Mouse (Mus musculus) cerebellum, adult 2 months (tissue): ENCODE results near the gene Olfr597. TPM values are rescaled to one million over a fixed set of nuclear protein-coding genes. Genes with fewer than 3 reads are reported as not detected.
"Not testable (repeated sequence)": the region's sequence is repeated elsewhere in the genome, so short reads cannot be mapped to it uniquely, and the experiment has no call there.

Source experiments
- DNase-seq, 2 experiments: peaks; one replicate each; pipeline ENCODE4 v3.0.0; 2021
- H3K27ac ChIP-seq: fragments of 200-500 bp; 2 replicates; pipeline ENCODE4 v1.5.1; 2012; ENCODE audit warnings: low read length, control low read depth, inconsistent platforms; ENCODE audit not compliant: insufficient read depth
- H3K27me3 ChIP-seq: fragments of 200-500 bp; 2 replicates; pipeline ENCODE4 v1.6.1; 2012; ENCODE audit warnings: inconsistent platforms, mild to moderate bottlenecking, low read length, moderate library complexity; ENCODE audit not compliant: control insufficient read depth, insufficient read depth
- H3K4me1 ChIP-seq: fragments of 200-500 bp; 2 replicates; pipeline ENCODE4 v1.6.1; 2011; ENCODE audit warnings: low read length; ENCODE audit not compliant: control insufficient read depth, insufficient read depth
- H3K4me3 ChIP-seq: fragments of 200-500 bp; replicated peaks from 2 replicates; pipeline ENCODE3; 2011; ENCODE audit warnings: mild to moderate bottlenecking, low read depth, low read length, control low read depth; ENCODE audit not compliant: insufficient read depth
- CTCF ChIP-seq: fragments of 200-500 bp; IDR thresholded peaks from 2 replicates; pipeline ENCODE4 v1.5.1; 2011; ENCODE audit warnings: low read depth, mild to moderate bottlenecking, control low read depth, low read length, moderate library complexity, borderline replicate concordance; ENCODE audit not compliant: insufficient read depth
- POLR2A ChIP-seq: fragments of 200-500 bp; IDR thresholded peaks from 2 replicates; pipeline ENCODE4 v1.6.1; 2011; ENCODE audit warnings: low read length, control low read depth, borderline replicate concordance; ENCODE audit not compliant: insufficient read depth
- WGBS: fragments of 180-500 bp; shearing (Covaris S2); methylation state at CpG from one replicate; pipeline ENCODE4 v1.1.7; 2018; 5-methylcytosine and 5-hydroxymethylcytosine counted together
- polyA plus RNA-seq: library from polyadenylated mRNA; depleted of rRNA; stranded (reverse); fragments of >200 nt; gene quantifications from 2 replicates; pipeline ENCODE4 v1.2.3, GENCODE M21; 2012; rRNA removed

The Olfr597 gene
- not detected in 2 replicates for polyA plus RNA-seq

GRCm38 (mm10) chr7:103316015-103316414 is at the start of gene Olfr597:
Gene Olfr597 (plus strand): TSS chr7:103316315.
- H3K27me3 ChIP-seq, H3K4me3 ChIP-seq, DNase-seq, H3K4me1 ChIP-seq, H3K27ac ChIP-seq: not testable (repeated sequence)
- WGBS, result 84% methylated on average over 2 of the region's 2 CpGs

DNA sequence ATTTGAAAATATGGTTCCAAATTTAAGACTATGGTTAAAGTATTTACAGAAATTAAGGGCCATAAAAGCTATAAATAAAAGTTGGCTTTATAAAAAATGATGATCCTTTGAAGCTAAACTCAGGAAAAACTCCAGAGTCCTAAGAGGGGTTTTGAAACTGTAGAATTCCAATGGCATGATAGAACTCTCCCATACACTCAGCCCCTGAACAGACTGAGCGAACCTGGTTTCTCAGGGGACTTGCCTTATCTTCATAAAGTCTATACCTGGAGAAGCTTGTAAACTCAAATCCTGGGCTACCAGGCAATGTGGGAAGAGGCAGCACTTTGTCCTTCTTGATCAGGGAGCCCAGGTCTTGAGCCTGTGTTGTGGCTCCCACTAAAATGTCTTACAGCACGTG is 10.8 kb upstream of the Olfr597 start, which contains the start of gene Olfr596:
TSS of gene Olfr596 (plus strand) at position 301 of the 400 bp plus-strand sequence.
- not testable (repeated sequence) for H3K4me1 ChIP-seq, DNase-seq, H3K4me3 ChIP-seq, H3K27me3 ChIP-seq, H3K27ac ChIP-seq
- 87% methylated on average over 2 of the region's 2 CpGs for WGBS

DNA sequence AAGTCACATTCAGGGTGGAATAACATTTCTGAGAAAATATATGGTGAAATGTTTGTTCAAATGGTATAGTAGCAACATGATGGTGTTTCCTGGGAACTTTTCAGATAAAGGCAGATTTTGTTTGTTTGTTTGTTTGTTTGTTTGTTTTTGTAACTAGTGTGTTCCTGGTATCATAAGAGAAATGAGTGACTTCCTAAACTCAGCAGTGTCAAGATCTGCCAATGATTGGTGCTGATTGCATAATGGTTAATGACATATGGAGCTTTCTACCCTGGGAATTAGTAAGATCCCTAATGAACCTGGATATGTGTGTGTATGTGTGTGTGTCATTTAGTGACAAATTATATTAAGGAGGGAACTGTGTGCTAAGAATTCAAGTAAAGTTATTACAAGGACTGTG is 7.2 kb downstream of the Olfr597 start, which contains the start of gene Olfr598:
TSS of gene Olfr598 (plus strand) at position 301 of the 400 bp plus-strand sequence.
- TF ChIP-seq POLR2A (no peak), CTCF (no peak)
- no peak for DNase-seq
- H3K4me3 ChIP-seq, result no peak within 1 kb of the TSS

DNA sequence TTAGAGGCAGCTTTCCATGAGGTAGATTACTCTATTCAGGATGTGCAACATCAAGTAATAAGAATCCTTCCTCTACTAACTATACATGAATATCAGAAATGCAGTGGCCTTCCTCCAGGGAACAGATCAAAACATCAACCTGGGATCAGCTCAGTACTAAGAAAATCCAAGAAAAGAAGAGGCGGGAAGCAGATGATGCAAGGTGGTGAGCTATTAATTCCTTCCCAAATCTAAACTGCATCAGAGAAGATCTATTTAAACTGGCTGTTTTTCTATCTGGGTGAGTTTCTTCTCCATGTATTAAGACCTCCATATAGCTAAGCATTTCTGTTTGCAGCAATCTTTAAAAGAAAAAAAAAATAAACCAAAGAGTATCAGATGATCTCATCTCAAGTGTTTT is 19.5 kb downstream of the Olfr597 start, which contains the start of gene Olfr599:
TSS of gene Olfr599 (plus strand) at position 301 of the 400 bp plus-strand sequence.
- H3K27ac ChIP-seq, result no peak within 1 kb of the TSS

More for the DNA sequence above, 7.2 kb downstream of the Olfr597 start, which contains the start of gene Olfr598:
- Histone ChIP-seq H3K27ac (no peak within 1 kb of the TSS), H3K4me1 (no peaks in the 10 kb centered on the region), H3K27me3 (no peaks in the 10 kb centered on the region)

GRCm38 (mm10) chr7:103349569-103349968 is 33.5 kb downstream of the Olfr597 start, which contains the start of gene Olfr600:
Gene Olfr600 (minus strand): TSS chr7:103349669.
- H3K4me1 ChIP-seq, result no peaks in the 10 kb centered on the region
- no peak within 1 kb of the TSS for H3K27ac ChIP-seq
- no peaks in the 10 kb centered on the region for H3K27me3 ChIP-seq
- no peak for DNase-seq
- H3K4me3 ChIP-seq, result no peak within 1 kb of the TSS
- TF ChIP-seq POLR2A (no peak), CTCF (no peak)

More for the DNA sequence above, 19.5 kb downstream of the Olfr597 start, which contains the start of gene Olfr599:
- H3K27me3 ChIP-seq, result no peaks in the 10 kb centered on the region
- H3K4me3 ChIP-seq, result no peak within 1 kb of the TSS
- H3K4me1 ChIP-seq, result no peaks in the 10 kb centered on the region
- TF ChIP-seq CTCF (no peak), POLR2A (no peak)
- no peak for DNase-seq
- WGBS, result 90% methylated on average over 1 of the region's 1 CpGs

DNA sequence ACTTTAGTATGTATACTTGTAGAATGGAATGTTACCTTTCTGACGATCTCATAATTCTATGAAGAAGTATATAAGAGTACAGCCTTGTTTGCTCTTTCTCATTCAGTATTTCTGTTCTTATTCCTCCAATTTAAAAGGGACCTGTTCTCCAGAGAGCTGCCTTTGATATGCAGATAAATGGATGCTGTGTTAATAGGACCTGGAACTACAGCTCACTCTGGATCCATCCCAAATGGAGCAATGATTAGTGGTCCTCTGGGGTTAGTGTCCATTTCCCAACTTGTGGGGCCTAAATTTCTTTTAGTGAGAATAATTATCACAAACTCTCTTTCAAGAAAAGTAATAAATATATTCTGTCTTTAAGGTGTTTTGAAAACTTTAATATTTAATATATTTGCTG is 46.4 kb downstream of the Olfr597 start, which contains the start of gene Olfr601:
TSS of gene Olfr601 (minus strand) at position 101 of the 400 bp plus-strand sequence.
- Histone ChIP-seq H3K4me1 (no peaks in the 10 kb centered on the region), H3K27ac (no peak within 1 kb of the TSS), H3K27me3 (no peaks in the 10 kb centered on the region), H3K4me3 (no peak within 1 kb of the TSS)
- no peak for DNase-seq
- TF ChIP-seq CTCF, result no peak
- TF ChIP-seq POLR2A, result no peak
- WGBS, result 89% methylated on average over 1 of the region's 1 CpGs

Other genes with a start within 250 kb of the Olfr597 start
- not detected in 2 replicates for gene Olfr584, start 234.4 kb upstream of the Olfr597 start, polyA plus RNA-seq
- not detected in 2 replicates for gene Olfr585, start 218.6 kb upstream of the Olfr597 start, polyA plus RNA-seq
- gene Olfr586, start 190.7 kb upstream of the Olfr597 start, polyA plus RNA-seq, result not detected in 2 replicates
- gene Olfr588-ps1, start 175.4 kb upstream of the Olfr597 start, polyA plus RNA-seq, result not detected in 2 replicates
- not detected in 2 replicates for gene Olfr589, start 160.0 kb upstream of the Olfr597 start, polyA plus RNA-seq
- gene Olfr591, start 138.0 kb upstream of the Olfr597 start, polyA plus RNA-seq, result not detected in 2 replicates
- not detected in 2 replicates for gene Olfr592, start 131.5 kb upstream of the Olfr597 start, polyA plus RNA-seq
- gene Olfr593, start 104.5 kb upstream of the Olfr597 start, polyA plus RNA-seq, result not detected in 2 replicates
- not detected in 2 replicates for gene Olfr594, start 99.3 kb upstream of the Olfr597 start, polyA plus RNA-seq
- gene Usp17ld, start 63.8 kb upstream of the Olfr597 start, polyA plus RNA-seq, result not detected in 2 replicates
- not detected in 2 replicates for gene Olfr596, start 10.7 kb upstream of the Olfr597 start, polyA plus RNA-seq
- gene Olfr598, start 7.3 kb downstream of the Olfr597 start, polyA plus RNA-seq, result not detected in 2 replicates
- gene Olfr599, start 19.6 kb downstream of the Olfr597 start, polyA plus RNA-seq, result not detected in 2 replicates
- gene Olfr600, start 33.4 kb downstream of the Olfr597 start, polyA plus RNA-seq, result not detected in 2 replicates
- not detected in 2 replicates for gene Olfr601, start 46.3 kb downstream of the Olfr597 start, polyA plus RNA-seq
- not detected in 2 replicates for gene Olfr603, start 69.9 kb downstream of the Olfr597 start, polyA plus RNA-seq
- gene Usp17lc, start 98.8 kb downstream of the Olfr597 start, polyA plus RNA-seq, result not detected in 2 replicates
- not detected in 2 replicates for gene Olfr605, start 129.1 kb downstream of the Olfr597 start, polyA plus RNA-seq
- gene Olfr606, start 132.7 kb downstream of the Olfr597 start, polyA plus RNA-seq, result not detected in 2 replicates
- not detected in 2 replicates for gene Olfr607, start 147.8 kb downstream of the Olfr597 start, polyA plus RNA-seq
- not detected in 2 replicates for gene Olfr608, start 153.6 kb downstream of the Olfr597 start, polyA plus RNA-seq
- gene Olfr609, start 181.7 kb downstream of the Olfr597 start, polyA plus RNA-seq, result not detected in 2 replicates
- not detected in 2 replicates for gene Olfr610, start 195.8 kb downstream of the Olfr597 start, polyA plus RNA-seq
- gene Olfr611, start 204.5 kb downstream of the Olfr597 start, polyA plus RNA-seq, result not detected in 2 replicates
- gene Olfr612, start 226.4 kb downstream of the Olfr597 start, polyA plus RNA-seq, result not detected in 2 replicates
- gene Olfr613, start 231.8 kb downstream of the Olfr597 start, polyA plus RNA-seq, result not detected in 2 replicates
- not detected in 2 replicates for gene Olfr615, start 239.8 kb downstream of the Olfr597 start, polyA plus RNA-seq